Mouse (Mus musculus) ES-E14 (cell line): ENCODE measurements around the gene Rfx2.

ENCODE experiments used
- HCFC1 ChIP-seq: IDR thresholded peaks from 2 replicates; pipeline ENCODE4 v1.6.1; 2012; ENCODE audit warnings: low read length, inconsistent platforms, borderline replicate concordance; ENCODE audit not compliant: insufficient read depth
- MAFK ChIP-seq: IDR thresholded peaks from 2 replicates; pipeline ENCODE4 v1.6.1; 2014; ENCODE audit warnings: mild to moderate bottlenecking, low read depth, low read length, inconsistent platforms; ENCODE audit not compliant: insufficient read depth
- ZNF384 ChIP-seq: IDR thresholded peaks from 2 replicates; pipeline ENCODE4 v1.6.1; 2012; ENCODE audit warnings: low read depth, low read length, inconsistent platforms

DNA sequence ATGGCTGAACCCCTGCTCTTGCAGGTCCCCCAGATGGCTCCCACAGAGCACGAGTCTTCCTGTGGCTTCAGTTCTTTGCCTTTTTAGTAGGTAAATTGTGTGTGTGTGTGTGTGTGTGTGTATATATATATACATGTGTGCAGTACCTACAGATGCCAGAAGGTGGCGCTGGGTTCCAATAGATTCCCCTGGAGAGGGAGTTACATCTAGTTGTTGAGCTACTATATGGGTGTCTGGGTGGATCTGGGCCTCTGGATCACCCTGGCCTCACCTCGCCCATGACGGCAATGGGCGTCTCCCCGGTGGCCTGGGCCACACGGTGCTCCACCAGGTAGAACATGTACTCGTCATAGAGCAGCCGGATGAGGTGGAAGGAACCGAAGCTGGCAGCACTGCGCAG lies 53.2 kb downstream of the Rfx2 start:
- no peak for TF ChIP-seq ZNF384
- TF ChIP-seq HCFC1 = no peak
- TF ChIP-seq MAFK = no peak
